Mouse (Mus musculus): ENCODE data around the gene Hsd17b13.

DNA sequence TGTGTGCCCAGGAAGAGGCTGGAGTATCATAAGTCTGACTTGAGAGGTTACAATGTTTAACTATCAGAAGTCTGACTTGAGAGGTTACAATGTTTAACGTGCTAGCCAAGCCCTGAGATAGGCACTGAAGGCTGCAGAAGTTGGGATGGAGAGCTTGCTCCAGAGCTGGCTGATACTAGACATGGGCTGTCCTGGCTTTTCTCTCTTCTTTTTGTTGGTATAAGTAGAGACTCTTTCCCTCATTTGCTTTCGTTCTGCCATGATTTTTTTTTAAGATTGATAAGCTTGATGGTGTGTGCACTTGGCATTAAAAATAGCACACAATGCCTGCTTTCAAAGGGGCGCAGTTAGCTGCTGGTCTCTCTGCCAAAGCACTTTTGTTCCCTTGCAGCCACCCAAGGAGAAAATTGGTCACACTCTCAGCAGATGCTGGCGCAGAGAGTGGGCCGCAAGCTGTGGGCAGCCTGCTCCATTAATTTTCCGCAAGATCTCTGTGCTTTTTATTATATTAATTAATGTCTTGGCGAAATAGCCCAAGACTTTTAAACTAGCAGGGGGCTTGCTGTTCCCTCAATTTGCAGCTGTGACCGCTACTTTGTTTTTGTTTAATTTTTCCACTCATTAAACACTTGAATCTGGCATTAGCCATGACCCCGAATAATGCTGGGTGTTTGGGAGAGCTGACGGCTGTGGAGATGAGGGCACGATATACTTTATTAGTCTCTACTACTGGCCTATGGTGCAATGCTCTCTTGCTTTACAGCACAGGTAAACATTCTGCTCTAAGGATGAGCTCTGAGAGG, 38.5 kb downstream of the Hsd17b13 start:
- TF ChIP-seq POLR2A (IDR thresholded peaks at IDR 0.05; ENCODE audit: borderline replicate concordance, insufficient read depth, low read length) (no peak), CTCF (IDR thresholded peaks at IDR 0.05; ENCODE audit: borderline replicate concordance, insufficient read depth, low read depth, low read length) (no peak)

Data from cerebellum, adult 2 months (tissue).